Mouse (Mus musculus): Measurements from ENCODE around the gene Itga2b. TPM values are rescaled to one million over a fixed set of nuclear protein-coding genes. Genes with fewer than 3 reads are reported as not detected.
A peak's percentile ranks its signal among the peaks of the same experiment; 100 is the strongest.

Gene Itga2b
- total RNA-seq (2022), result 1 to 10 TPM; 2.9 to 4.7 (median 4.1) TPM

DNA sequence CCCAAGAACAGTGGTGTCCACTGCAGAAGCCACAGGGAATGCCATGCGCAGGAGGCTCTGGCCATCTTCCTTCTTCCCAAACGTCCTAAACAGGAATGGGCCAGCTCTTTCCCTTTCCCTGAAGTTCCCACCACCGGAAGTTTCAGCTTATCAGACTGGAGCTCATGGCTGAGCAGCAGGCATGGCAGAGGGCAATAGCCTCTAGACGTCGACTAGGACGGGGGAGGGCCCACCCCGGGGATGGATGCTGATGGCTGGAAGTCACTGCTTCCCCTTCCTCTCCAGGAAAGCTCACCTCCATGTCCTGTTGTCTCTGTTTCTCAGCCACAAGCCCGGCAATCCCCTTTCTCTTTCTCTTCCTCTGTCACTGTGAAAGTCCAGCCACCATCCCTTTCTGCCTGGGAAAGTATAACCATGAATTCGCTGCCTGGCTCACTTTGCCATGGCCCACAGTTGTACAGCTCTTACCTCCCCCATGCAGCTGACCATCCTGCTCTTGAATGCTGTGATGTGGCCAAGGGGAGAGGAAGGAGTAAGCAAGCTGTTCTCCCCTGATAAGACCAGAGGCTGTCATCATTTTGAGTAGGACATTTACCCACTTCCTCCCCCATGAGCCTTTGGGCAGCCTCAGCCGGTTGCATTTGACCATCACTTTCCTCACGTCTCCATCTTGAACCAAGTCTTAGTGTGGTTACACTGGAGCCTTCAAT, at the start of gene Itga2b:
Itga2b (minus strand) TSS at position 475 of the 710 bp plus-strand sequence.
- DNase-seq, result no peak

DNA sequence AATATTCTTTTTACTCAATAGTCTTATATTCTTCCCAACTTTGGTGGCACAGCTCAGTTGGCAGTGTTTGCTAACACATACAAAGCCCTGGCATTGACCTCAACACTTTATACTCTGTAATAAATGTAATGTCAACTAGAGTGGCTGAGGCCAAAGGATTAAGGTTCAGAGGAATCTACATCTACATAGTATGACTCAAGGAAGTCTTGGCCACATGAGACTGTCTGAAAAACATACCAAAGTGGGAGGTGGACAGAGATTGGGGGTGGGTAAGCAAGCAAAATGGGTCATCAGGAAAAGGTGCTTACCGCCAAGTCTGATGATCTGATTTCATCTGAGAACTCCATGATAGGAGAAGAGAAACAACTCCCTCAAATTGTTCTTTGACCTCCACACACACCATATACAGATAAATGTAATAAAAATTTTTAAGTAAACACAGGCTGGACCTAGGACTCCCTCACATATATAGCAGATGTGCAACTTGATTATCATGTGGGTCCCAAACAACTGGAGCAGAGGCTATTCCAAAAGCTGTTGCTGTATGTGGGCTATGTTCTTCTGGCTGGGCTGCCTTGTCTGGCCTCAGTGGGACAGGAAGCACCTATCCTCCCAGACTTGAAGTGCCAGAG, 45.0 kb upstream of the Itga2b start:
- DNase-seq, result no peak

- no peak for DNase-seq
Observed at GRCm38 (mm10) chr11:102510226-102510625, 40.3 kb upstream of the Itga2b start.

- no peak for DNase-seq
Observed at GRCm38 (mm10) chr11:102496732-102497131, 26.8 kb upstream of the Itga2b start.

DNA sequence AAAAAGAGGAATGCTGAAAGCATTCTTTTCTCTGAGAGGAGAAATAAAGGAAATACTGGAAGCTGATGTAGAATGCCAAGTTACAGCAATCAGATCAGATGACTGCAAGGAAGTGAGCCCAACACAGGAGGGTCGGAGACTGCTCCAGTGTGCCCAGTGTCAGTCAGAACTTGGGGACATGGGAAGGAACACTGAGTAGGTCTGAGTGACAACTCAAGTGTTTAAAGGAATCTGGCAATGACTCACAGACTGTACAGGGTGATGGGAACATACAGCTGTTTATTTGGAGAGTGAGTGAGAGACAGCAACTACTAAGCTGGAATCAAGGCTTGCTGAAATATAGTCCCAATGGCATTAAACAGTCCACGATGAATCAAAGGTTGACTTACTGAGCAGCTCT, 26.3 kb upstream of the Itga2b start:
- DNase-seq, result no peak

DNA sequence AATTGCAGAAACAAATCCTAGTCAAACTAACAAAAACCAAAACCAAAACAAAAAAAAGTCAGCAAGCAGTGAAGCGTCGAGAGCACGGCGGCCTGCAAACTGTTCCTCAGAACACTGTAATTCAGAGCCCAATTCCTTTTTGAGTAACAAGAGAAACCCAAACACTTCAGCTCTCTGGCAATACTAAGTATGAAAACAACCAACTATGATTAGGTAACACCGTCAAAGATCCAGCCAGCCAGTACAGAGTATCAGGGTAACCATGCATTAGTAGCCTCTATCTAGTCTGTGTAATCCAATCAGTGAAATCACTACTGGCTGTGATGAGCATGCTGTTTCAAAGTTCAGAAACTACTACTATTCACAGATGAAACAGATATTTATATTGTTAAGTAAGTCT, 25.8 kb upstream of the Itga2b start:
- DNase-seq, result no peak

DNA sequence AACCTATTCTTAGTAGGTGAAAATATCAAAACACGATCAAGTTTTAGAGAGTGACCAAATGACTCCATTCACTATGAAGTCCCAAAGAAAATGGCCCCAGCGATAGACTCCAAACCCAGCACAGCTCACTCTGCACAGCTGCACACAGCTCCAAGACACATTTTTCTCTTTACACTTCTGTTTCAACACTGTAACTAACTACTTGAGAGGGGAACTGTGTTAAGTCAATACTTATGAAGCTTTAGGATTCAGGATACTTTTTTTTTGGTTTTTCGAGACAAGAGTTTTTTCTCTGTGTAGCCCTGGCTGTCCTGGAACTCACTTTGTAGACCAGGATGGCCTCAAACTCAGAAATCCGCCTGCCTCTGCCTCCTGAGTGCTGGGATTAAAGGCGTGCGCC, 25.2 kb upstream of the Itga2b start:
- DNase-seq, result no peak

DNA sequence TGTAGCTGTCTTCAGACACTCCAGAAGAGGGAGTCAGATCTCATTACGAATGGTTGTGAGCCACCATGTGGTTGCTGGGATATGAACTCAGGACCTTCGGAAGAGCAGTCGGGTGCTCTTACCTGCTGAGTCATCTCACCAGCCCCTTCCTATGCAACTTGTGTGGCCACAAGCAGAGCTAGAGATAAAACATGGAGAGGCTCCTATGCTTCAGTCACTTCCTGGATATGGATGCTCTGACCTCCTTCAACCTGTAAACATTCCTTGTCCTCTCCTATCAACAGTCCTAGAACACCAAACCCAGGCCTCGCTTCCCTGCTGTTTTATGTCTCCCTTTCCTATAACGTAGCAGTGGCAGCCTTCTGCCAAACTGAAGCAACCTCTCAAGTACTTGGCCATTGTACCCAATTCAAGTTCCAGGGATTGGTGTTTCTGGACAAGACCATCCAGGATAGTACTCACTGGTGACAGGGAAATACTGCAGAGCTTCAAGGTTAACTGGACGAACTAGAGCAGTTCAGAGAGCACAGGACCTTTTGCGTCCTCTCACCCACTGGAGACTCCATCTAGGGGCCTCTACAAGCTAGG, 24.2 kb upstream of the Itga2b start:
- DNase-seq, result no peak

GRCm38 (mm10) chr11:102493241-102493640, 23.3 kb upstream of the Itga2b start:
- DNase-seq, result no peak

DNA sequence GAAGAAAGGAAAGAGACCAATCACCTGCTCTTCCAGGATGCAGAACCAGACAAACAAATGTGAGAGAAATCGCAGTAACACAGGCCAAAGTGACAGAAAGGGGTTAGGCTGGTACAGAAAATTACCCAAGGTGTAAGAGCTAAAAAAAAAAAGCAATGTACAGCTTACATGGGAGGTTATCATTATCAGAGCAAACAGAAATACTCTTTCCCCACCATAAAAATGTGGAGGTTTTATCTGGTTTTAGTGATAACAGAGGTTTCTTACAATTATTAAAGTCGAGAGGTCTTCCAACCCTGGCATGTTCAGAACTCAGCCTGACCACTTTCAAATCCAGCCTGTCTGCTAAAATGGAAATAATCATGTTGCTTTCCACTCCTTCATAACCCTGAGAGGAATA, 18.0 kb upstream of the Itga2b start:
- DNase-seq, result no peak

GRCm38 (mm10) chr11:102486733-102487386, 16.9 kb upstream of the Itga2b start:
- no peak for DNase-seq

- DNase-seq, result no peak
Observed at GRCm38 (mm10) chr11:102481779-102482178, 11.9 kb upstream of the Itga2b start.

- no peak for DNase-seq
Observed at GRCm38 (mm10) chr11:102480897-102481296, 11.0 kb upstream of the Itga2b start.

DNA sequence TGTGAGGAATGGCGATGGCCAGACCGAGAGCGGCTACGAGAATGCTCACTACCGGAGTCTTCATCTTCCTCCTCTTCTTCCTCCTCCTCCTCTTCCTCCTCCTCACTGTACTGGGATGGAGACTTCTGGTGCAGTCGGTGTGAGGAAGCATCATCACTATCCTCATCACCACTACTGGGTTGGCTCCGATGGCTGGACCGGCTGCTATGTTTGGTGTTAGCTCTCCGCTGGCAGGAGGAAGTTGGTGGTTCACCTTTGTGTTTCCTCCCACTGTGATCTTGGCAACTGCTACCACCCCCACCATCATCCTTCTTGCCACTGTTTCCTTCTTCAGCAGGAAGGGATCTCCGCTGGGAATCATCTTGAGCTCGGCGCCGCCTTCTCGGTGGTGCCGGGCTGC, 10.2 kb upstream of the Itga2b start:
- no peak for DNase-seq

DNA sequence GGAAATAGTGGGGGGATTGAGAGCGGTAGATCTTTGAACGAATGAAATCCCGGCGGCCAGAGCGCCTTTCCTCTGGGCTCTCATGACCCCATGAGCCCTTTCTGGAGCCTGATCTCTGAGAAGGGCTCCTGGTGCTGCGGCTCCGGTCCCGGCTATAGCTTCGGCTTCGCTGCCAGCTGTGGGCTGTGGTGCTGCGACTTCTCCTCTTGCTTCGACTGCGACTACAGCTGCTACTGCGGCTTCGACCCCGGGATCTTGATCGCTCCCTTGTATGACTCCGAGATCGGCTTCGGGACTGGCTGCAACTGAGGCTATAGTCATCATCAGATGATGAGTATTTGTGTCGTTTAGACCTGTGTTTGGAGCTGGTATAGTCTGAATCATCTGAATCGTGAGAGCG, 9.7 kb upstream of the Itga2b start:
- no peak for DNase-seq

DNA sequence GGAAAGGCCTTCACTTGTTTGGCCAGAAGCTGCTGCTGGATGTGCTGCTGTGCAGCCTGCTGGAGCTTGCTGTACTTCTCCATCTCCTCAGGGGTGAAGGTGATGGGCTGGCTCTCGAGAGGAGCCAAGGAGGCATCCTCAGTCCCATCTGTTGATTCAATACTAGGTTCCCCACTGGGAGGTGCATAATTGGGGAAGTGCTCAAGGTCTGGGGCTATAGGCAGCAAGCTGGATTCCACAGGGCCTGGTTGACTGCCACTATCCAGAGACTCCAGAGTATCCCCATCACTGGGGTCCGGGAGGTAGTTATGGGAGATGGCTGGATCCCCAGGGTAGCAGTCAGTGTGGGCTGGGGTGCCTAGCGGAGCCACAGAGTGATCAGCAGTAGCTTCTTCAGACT, 8.7 kb upstream of the Itga2b start:
- no peak for DNase-seq

DNA sequence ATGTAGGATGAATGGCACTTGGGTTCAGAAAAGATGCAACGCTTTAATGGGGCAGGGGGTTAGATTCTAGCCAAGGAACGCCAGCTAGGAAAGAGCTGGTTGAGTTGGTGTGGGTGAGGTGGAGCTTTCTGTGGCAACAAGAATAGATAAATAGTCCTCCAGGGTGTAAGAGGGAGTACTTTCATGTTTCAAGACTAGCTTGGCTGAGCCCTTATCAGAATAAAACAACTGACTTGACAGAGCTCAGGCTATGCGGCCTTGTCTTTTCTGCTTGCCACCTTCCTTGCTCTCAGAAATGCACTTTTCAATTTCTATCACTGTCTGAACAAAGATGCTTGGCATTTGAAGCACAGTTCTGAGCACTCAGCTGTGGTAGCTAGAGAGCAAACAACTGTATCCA, 5.1 kb upstream of the Itga2b start:
- DNase-seq, result no peak

DNA sequence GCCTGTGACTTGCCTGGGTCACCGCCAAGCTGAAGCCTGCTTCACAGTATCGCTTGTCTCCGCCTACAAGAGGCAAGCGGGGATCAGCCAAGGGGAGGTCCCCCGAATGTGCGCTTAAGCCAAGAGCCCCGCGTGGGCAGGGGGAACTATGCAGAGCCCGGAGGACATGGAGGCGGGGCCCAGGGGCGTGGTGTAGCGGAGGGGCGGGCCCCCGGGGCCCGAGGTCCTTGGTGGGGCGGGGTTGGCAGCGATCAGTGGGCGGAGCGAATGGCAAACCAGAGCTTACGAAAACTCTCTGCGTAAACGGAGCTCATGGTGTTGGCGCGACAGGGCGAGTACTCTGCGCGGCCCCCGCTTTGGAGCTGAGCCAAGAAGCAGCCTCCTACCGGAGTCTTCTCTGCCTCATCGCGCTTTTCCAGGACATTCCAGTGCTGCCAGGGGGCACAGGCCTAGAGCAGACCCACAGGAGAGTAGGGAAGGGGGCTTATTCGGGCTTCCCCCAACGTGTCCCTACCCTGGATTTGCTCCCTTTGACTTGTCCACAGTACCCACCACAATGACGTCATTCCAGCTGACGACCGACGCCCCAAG, 2.8 kb downstream of the Itga2b start:
- peak; percentile 97 for DNase-seq

DNA sequence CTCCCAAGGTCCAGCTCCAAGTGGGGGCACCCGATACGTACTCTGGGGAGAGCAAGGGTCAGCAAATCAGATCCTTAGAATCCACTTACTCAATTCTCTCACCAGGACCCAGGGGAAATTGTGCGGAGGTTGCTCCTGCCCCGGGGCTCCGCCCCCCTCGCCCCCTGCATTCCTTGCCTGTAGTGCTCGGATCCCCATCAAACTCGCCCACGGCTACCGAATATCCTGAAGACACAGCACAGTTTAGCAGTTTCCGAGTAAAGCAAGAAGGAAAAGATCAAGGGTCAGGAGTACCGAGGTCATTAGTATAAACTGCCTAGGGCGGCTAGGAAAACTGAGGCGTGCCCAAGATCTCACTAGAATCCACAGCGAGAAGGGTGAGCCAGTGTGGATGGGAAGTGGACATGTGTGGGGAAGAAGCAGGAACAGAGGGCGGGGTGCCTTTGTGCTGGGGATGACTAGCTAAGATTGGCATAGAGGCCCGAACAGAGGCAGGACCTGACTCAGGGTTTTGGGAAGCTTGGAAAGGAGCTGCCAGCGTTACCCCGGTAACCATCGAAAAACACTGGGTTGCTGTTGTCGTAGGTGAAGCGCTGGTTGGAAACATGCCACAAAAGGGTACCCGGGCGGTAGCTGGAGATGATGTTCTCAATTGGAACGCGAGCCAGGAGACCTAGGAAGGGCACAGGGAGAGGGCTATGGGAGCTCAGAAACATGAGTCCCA, 4.0 kb downstream of the Itga2b start:
- peak; percentile 77 for DNase-seq

- no peak for DNase-seq
Observed at GRCm38 (mm10) chr11:102464901-102465300, 5.0 kb downstream of the Itga2b start.

GRCm38 (mm10) chr11:102461764-102462163, 8.2 kb downstream of the Itga2b start:
- no peak for DNase-seq

DNA sequence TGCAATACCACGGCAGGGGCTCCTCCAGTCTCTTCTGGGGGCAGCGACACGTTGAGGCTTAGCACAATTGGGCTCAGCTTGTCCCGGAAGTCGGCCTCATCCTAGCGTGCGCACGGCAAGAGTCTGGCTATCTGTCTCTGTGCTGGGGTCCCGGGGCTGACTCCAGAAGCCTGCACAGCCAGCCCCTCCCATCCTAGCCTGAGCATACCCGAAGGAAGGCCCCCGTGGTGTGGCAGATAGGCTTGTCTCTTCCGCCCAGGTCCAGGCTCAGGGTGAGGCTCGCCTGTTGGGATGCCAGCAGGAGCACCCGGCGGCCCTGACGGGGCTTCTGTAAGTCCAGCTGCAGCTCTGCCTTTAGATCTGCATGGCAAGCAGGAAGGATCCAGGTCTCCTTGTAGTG, 9.4 kb downstream of the Itga2b start:
- no peak for DNase-seq

Data from adrenal gland, adult 8-10 months (tissue).